Mouse (Mus musculus): ENCODE measurements around the gene Sned1. TPM values are rescaled to one million over a fixed set of nuclear protein-coding genes. Genes with fewer than 3 reads are reported as not detected.

Gene Sned1
- total RNA-seq, 2 experiments from 2014 or later: 27.0 to 28.8 TPM

DNA sequence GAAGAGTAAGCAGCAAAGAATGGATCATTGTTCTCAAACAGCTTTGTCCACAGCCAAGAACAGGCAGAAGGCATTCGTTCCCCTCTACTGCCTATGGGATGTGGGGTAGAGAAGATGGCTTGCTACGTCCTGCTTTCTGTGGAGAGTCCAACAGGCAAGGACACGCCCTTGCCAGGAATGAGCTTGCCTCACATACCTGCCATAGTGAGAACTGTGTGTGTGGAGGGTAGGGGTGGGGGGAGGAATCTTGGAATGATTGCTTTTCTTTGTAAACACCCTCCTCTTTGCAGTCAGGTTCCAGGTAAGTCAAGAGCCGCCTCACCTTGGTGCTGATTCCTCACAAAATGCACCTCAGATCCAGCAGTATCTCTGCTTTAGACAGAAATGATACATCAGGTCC is 64.2 kb downstream of the Sned1 start:
- no peak for DNase-seq (ENCODE audit: low spot score in 2 of 2)

DNA sequence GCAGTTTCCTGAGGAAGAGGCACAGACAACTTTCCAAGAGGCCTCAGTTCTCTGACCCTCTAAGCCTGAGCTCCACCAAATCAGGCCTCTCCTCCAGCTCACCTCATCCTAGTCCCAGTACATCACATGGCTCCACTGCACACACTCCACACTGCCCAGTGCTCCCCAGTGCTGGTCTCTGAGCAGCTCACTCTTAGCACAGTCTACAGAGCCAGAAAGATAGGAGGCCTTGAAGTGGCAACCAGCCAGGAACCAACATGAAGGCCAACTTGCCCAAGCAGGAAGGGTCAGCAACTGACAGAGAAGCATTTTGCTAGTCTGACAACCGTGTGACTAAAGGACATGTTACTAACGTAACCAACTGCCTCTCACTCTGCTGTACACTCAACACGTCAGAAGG is 64.9 kb downstream of the Sned1 start:
- peak in 1 of 2 experiments; percentile 33 for DNase-seq (ENCODE audit: low spot score in 2 of 2)

DNA sequence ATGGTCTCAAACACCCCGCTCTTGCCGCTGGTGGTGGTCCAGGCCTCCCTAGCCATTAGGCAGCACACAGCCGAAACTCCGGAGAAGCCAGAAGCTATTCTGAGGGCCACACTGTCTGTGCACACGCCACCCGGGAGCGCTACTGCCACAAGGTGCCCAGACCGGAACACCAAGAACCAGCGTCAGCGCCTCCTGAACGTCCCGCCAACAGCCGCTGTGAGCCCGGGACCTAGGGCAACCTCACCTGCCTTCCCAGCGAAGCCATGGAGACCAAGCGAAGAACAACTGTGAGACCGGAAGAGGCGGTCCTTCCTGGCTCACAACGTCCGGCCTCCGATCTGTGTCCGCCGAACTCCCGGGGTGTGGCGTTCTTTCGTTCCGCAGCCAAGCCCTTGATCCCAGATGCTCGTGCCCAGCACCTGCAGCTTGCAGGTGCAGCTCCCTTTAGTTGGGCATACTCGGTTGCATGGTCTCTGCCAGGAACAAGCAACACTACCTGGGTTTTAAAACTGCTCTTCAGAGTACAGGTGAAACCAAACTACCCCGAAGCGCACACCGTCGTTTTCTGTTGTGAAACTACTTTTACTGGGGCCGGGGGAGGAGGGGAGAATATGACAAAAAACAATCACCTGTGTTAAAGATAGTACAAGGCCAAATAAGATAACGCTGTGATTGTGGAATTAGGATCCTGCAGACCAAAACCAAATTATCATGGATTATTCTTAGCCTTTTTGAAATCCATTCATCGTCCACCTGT is 70.1 kb downstream of the Sned1 start, which contains the start of gene Mterf4:
TSS of gene Mterf4 (minus strand) at position 335 of the 757 bp plus-strand sequence.
- peak; percentile 45 to 49 for DNase-seq (ENCODE audit: low spot score in 2 of 2)

DNA sequence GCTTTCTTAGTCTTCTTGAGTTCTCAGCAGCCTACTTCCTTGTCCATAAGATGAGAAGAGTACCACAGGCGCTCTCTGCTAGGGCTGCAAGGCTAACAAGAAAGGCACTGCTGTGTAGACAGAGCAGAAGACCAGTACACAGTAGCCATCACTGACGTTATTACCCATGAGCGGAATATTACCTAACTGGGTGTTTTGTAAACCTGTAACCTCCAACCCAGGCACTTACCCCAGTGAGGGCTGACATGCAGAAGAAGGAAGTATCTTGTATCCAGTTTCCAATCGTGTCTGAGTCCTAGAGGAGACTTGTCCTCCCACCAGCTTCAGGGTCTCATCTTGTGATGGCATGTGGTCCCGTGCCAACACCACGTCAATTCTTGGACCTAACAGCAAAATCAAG is 88.3 kb downstream of the Sned1 start:
- DNase-seq (ENCODE audit: low spot score in 2 of 2): no peak

DNA sequence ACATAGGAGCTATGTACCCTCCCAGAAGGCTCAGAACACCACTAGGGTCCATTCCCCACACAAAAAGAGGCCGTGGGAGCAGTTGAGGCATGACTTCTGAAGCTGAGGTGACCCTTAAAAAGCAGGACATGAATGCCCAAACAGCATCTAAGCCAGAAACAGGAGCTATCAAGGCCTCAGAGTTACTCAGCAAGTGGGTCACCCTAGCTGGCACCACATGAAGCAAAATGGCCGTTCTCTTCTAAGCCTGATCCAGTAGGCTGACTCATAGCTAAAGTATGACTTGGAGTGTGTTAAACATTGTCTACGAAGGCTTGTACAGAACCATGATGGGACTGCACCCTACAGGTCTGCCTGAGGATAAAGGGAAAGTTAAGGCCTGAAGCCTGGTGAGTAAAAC is 90.8 kb downstream of the Sned1 start:
- no peak for DNase-seq (ENCODE audit: low spot score in 2 of 2)

DNA sequence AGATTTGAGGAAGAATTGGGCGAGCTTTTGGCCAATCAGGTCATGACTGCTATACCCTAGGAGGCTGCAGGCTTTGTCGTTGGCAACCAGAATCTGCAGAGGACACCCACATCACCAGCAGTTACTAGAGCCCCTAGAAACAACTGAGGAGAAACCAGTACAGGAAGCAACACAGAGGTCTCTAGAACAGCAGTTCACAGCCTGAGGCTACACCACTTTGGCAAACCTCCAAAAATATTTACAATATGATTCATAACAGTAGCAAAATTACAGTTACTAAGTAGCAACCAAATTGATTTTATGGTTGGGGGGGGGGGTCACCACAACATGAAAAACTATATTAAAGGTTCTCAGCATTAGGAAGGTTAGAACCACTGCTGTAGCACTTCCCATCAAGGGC is 99.0 kb downstream of the Sned1 start:
- no peak for DNase-seq (ENCODE audit: low spot score in 2 of 2)

DNA sequence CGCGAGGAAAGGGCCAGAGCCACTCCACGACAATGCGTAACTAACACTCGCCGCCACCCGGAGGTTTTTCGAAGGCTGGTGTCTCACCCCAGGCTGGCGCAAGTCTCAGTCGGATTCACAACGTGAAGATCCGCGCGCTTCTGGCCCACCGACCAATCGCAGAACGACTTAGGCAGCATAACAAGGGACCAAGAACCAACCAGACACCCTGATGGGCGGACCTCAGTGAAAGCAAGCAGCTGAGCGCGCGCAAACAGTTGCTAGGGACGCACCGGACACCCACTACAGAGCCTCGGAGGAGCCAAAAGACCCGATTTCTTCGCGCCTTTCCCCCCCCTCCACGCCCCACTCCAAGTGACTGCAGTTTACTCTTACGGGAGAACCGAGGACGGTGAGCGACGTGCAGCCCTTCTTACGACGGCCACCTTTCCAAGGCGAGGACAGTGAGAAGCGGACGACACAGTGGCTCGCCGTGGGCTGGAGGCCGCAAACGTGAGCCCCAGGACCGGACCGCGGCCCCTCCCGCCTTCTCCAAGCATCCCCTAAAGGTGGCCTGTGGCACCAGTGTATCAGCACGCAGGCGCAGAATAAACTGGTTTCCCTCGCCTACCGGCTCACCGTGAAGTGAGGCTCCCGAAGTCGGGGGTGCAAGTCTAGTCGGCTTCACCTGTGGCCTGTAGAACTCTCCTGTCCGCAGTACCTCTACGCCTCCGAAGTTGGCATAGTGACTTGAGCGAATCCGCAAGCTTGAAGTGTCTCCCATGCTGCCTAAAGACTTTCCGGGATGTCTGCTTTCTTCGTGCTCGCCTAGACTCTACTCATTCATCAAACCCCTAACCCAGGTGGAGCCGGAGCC is 107.2 kb downstream of the Sned1 start, which contains the start of the genes Ppp1r7 and Pask:
TSS of gene Ppp1r7 (plus strand) at position 207 of the 856 bp plus-strand sequence.
TSS of gene Pask (minus strand) at position 835 of the 856 bp plus-strand sequence.
- peak; percentile 84 to 85 for DNase-seq (ENCODE audit: low spot score in 2 of 2)

DNA sequence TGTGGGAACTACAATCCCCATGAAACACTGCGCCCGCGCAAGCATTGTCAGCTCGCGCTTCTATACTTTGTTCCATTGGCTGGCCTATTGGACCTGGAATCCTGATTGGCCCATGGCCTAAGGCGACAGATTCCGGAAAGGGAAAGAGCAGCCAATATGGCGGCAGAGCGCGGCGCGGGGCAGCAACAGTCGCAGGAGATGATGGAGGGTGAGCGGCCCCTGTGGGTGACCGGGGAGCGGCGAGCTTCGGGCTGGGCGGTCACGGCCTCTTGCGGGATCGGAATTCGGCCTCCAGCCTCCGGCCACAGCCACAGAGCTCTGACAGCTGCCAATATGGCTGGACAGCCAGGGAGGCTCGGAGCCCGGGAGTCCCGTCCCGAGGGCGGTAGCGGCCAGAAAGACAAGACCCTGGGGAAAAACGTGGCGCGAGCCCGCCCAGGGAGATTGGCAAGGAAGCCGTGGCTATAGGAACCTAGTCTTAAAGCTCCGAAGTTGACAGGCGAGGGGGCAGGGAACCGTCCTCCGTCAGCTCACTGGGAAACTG is 107.9 kb downstream of the Sned1 start:
- DNase-seq (ENCODE audit: low spot score in 2 of 2): peak; percentile 73 to 87

DNA sequence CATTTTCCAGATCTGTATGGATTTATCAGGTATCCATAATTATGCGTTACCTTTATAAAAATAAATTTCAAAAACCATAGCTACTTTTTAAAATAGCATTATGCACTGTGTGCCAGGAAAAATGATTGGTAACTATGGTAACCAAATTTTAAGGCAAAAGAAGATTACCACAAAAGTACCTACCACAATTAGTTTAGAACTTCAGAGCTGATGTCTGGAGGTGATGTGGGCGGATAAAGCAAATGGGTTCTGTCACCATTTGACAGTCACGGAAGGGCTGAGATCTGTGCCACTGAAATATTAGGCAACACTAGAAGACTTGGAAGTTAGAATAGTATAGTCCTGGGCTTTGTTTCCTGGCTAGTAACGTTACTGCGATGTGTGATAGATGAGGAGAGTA is 111.5 kb downstream of the Sned1 start:
- no peak for DNase-seq (ENCODE audit: low spot score in 2 of 2)

DNA sequence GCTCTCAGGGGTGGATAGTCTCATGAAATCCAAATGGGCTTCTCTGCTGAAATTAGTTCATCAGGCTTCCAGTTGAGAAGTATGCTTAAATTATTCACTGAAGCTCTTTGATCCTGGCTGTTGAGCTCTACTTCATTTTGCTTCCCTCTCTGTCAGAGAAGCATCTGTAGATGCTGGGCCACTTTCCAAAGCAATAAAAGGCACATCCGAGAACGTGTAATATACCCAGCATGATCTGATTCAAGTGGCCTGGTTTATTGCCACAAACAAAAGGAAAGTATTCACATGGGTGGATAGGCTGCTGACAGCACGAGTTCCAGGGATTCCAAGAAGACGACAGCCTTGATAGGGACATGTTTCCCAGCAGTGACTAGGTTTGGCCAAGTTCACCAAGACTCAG is 114.1 kb downstream of the Sned1 start:
- DNase-seq (ENCODE audit: low spot score in 2 of 2): no peak

Small RNAs within 50 kb of the gene (microRNA-seq; reads per million reads assigned to microRNA genes)
- gene Mir6901: not detected
- not detected for gene Mir6902

Other genes with a start within 250 kb of the Sned1 start
- gene Aqp12, start 229.5 kb upstream of the Sned1 start, total RNA-seq (2021): 1 to 10 TPM in 1 of 2 experiments, not detected in 1; 4.7 TPM
- gene Kif1a, start 133.9 kb upstream of the Sned1 start, total RNA-seq (2021): 10 to 100 TPM; 36.0 to 45.0 TPM
- 10 to 100 TPM in 1 of 2 experiments, under 1 TPM in 1; 0.70 to 18.8 TPM for gene Agxt, start 100.6 kb upstream of the Sned1 start, total RNA-seq (2021)
- under 1 TPM in 1 of 2 experiments, not detected in 1; 0.42 TPM for gene 2310007B03Rik, start 74.9 kb upstream of the Sned1 start, total RNA-seq (2021)
- gene Crocc2, start 67.1 kb upstream of the Sned1 start, total RNA-seq (2021): under 1 TPM; 0.31 TPM
- 10 to 100 TPM; 30.1 to 30.3 TPM for gene Mterf4, start 70.1 kb downstream of the Sned1 start, total RNA-seq (2021)
- gene Ppp1r7, start 107.0 kb downstream of the Sned1 start, total RNA-seq (2021): 10 to 100 TPM; 30.6 to 35.3 TPM
- 10 to 100 TPM; 11.4 to 15.9 TPM for gene Pask, start 107.6 kb downstream of the Sned1 start, total RNA-seq (2021)
- gene Ano7, start 138.1 kb downstream of the Sned1 start, total RNA-seq (2021): not detected
- 100 to 1,000 TPM; 306 to 308 TPM for gene Hdlbp, start 243.0 kb downstream of the Sned1 start, total RNA-seq (2021)

All from adrenal gland, postnatal 4 days (tissue).